Mouse (Mus musculus): ENCODE results near the gene Ldb2.

- TF ChIP-seq CTCF (conservative IDR thresholded peaks at IDR 0.05; ENCODE audit: low read length) (no peak), POU5F1 (IDR thresholded peaks at IDR 0.05; ENCODE audit: borderline replicate concordance, low read length) (no peak)
Measured at GRCm38 (mm10) chr5:44475543-44475942, 323.9 kb downstream of the Ldb2 start.
